9 mouse cellular contexts compared by ENCODE assay signal in the genomic region with DNA sequence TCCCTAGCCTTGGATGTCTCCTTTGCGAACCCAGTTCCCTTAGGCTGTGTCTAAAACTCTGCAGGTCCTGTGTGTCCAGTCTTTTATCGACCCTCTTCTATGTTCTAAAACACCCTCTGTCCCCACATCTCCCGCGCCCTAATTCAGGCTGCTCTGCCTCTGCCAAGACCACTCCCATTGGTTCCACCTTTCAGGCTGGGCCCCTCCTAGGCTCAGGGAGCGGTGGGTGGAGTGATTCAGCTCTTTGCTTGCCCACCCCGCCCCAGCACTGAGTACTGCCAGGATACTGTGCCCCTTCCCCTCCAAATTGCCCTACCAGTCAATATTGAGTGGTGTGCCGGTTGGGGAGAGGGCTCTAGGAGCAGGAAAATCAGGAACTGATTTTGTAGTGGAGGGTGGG. TPM values are rescaled to one million over a fixed set of nuclear protein-coding genes. Genes with fewer than 3 reads are reported as not detected.
A peak's percentile ranks its signal among the peaks of the same experiment; 100 is the strongest.
DNase-seq lines count a peak whose midpoint lies in the region; ATAC-seq and TF ChIP-seq lines count a peak whose summit lies in the region.
"Had no signal": no experiment of that assay in that cellular context is flagged by ENCODE, and none has a peak within 500 bp of the region (broad histone marks: within the 10 kb centered on the region; RNA-seq: fewer than 3 reads in every experiment).

No protein-coding gene starts in this region.

- peaks cover 81% of the 10 kb centered on the region for H3K27me3 ChIP-seq in forebrain, embryonic 13.5 days
- peaks cover 30% of the 10 kb centered on the region for H3K27me3 ChIP-seq in forebrain, embryonic 16.5 days (replicated peaks; ENCODE audit: control insufficient read depth, insufficient read depth, low read length)
- H3K27me3 ChIP-seq in lung, embryonic 14.5 days (ENCODE audit: insufficient read depth, low read length), result peaks cover 65% of the 10 kb centered on the region
- peaks cover 60% of the 10 kb centered on the region for H3K27me3 ChIP-seq in limb, embryonic 14.5 days (ENCODE audit: control insufficient read depth, insufficient read depth, low read length)
- peaks cover 69% of the 10 kb centered on the region for H3K27me3 ChIP-seq in stomach, embryonic 15.5 days (replicated peaks)

- no peaks in the 10 kb centered on the region for H3K9me3 ChIP-seq in forebrain, embryonic 13.5 days (replicated peaks)
- H3K9me3 ChIP-seq in forebrain, embryonic 16.5 days (ENCODE audit: control insufficient read depth, low read length), result no peaks in the 10 kb centered on the region
- no peaks in the 10 kb centered on the region for H3K9me3 ChIP-seq in lung, embryonic 14.5 days (ENCODE audit: low read depth, low read length)
- no peaks in the 10 kb centered on the region for H3K9me3 ChIP-seq in limb, embryonic 14.5 days (ENCODE audit: control insufficient read depth, low read length)
- no peaks in the 10 kb centered on the region for H3K9me3 ChIP-seq in stomach, embryonic 15.5 days

- H3K36me3 ChIP-seq in forebrain, embryonic 13.5 days (ENCODE audit: poor library complexity, severe bottlenecking), result no peaks in the 10 kb centered on the region
- no peaks in the 10 kb centered on the region for H3K36me3 ChIP-seq in forebrain, embryonic 16.5 days (ENCODE audit: control insufficient read depth, insufficient read depth)
- H3K36me3 ChIP-seq in lung, embryonic 14.5 days (ENCODE audit: insufficient read depth), result no peaks in the 10 kb centered on the region
- H3K36me3 ChIP-seq in limb, embryonic 14.5 days (ENCODE audit: control insufficient read depth, insufficient read depth, low read length), result no peaks in the 10 kb centered on the region
- H3K36me3 ChIP-seq in stomach, embryonic 15.5 days, result no peaks in the 10 kb centered on the region

- H3K27ac ChIP-seq in forebrain, embryonic 13.5 days, result no peak overlapping the region
- no peak overlapping the region for H3K27ac ChIP-seq in forebrain, embryonic 16.5 days (ENCODE audit: low read length)
- no peak overlapping the region for H3K27ac ChIP-seq in lung, embryonic 14.5 days (ENCODE audit: low read depth)
- no peak overlapping the region for H3K27ac ChIP-seq in limb, embryonic 14.5 days (replicated peaks; ENCODE audit: low read depth, low read length)
- no peak overlapping the region for H3K27ac ChIP-seq in stomach, embryonic 15.5 days

- H3K4me3 ChIP-seq in forebrain, embryonic 13.5 days, result peak overlapping the region; percentile 50; the same call in 1 of the 2 replicates
- H3K4me3 ChIP-seq in forebrain, embryonic 16.5 days (replicated peaks; ENCODE audit: low read length), result no peak overlapping the region
- no peak overlapping the region; the same call in 1 of the 2 replicates for H3K4me3 ChIP-seq in lung, embryonic 14.5 days (ENCODE audit: low read depth, low read length)
- peak overlapping the region; percentile 52; the same call in 1 of the 2 replicates for H3K4me3 ChIP-seq in limb, embryonic 14.5 days (replicated peaks; ENCODE audit: low read length)
- peak overlapping the region; percentile 51; the same call in 1 of the 2 replicates for H3K4me3 ChIP-seq in stomach, embryonic 15.5 days (replicated peaks)

- 3% methylated on average over 7 of the region's 7 CpGs for WGBS in forebrain, embryonic 13.5 days
- WGBS in forebrain, embryonic 16.5 days, result 2% methylated on average over 7 of the region's 7 CpGs
- 6% methylated on average over 7 of the region's 7 CpGs for WGBS in lung, embryonic 14.5 days
- WGBS in limb, embryonic 14.5 days, result 5% methylated on average over 7 of the region's 7 CpGs
- 4% methylated on average over 7 of the region's 7 CpGs for whole genome bisulfite sequencing in stomach, embryonic 15.5 days

- ATAC-seq in forebrain, embryonic 13.5 days, result no peak
- ATAC-seq in forebrain, embryonic 16.5 days, result no peak
- no peak for ATAC-seq in lung, embryonic 14.5 days (ENCODE audit: insufficient read depth)
- ATAC-seq in limb, embryonic 14.5 days (ENCODE audit: low FRiP score, low read depth), result no peak
- no peak for ATAC-seq in stomach, embryonic 15.5 days (ENCODE audit: insufficient read depth, low FRiP score, low read depth)
- ATAC-seq: Patski had no signal

- TF ChIP-seq POLR2A in limb, embryonic 14.5 days (IDR thresholded peaks at IDR 0.05; ENCODE audit: borderline replicate concordance, extremely low read depth, insufficient read depth, insufficient read length), result no peak

- TF ChIP-seq CTCF in lung, embryonic 14.5 days (IDR thresholded peaks at IDR 0.05; ENCODE audit: low read depth), result no peak

- peaks cover 22% of the 10 kb centered on the region for H3K4me1 ChIP-seq in forebrain, embryonic 13.5 days
- H3K4me1 ChIP-seq in forebrain, embryonic 16.5 days (replicated peaks; ENCODE audit: control insufficient read depth, insufficient read depth, low read length), result peaks cover 13% of the 10 kb centered on the region
- H3K4me1 ChIP-seq in lung, embryonic 14.5 days (ENCODE audit: insufficient read depth), result 0 out of 2 replicates have a peak, but pooled peaks cover 7% of the 10 kb centered on the region
- H3K4me1 ChIP-seq in limb, embryonic 14.5 days (ENCODE audit: control insufficient read depth, insufficient read depth, low read length), result peaks cover 7% of the 10 kb centered on the region
- peaks cover 20% of the 10 kb centered on the region for H3K4me1 ChIP-seq in stomach, embryonic 15.5 days

- peak overlapping the region; percentile 89 for H3K4me2 ChIP-seq in forebrain, embryonic 13.5 days
- H3K4me2 ChIP-seq in forebrain, embryonic 16.5 days (ENCODE audit: low read length), result no peak overlapping the region
- H3K4me2 ChIP-seq in lung, embryonic 14.5 days, result peak overlapping the region; percentile 96
- H3K4me2 ChIP-seq in limb, embryonic 14.5 days (replicated peaks; ENCODE audit: low read depth, low read length, severe bottlenecking), result peak overlapping the region; percentile 97; the same call in 1 of the 2 replicates
- H3K4me2 ChIP-seq in stomach, embryonic 15.5 days, result peak overlapping the region; percentile 99

- H3K9ac ChIP-seq in forebrain, embryonic 13.5 days, result no peak overlapping the region
- H3K9ac ChIP-seq in forebrain, embryonic 16.5 days (replicated peaks; ENCODE audit: low read depth, low read length), result no peak overlapping the region
- no peak overlapping the region for H3K9ac ChIP-seq in lung, embryonic 14.5 days
- no peak overlapping the region for H3K9ac ChIP-seq in limb, embryonic 14.5 days (ENCODE audit: low read depth, low read length, severe bottlenecking)
- H3K9ac ChIP-seq in stomach, embryonic 15.5 days, result no peak overlapping the region

- no peak for DNase-seq in lung, embryonic 14.5 days
- DNase-seq in lung, postnatal 36 days, result no peak
- no peak for DNase-seq in limb, embryonic 14.5 days (ENCODE audit: low spot score)
- no peak for DNase-seq in right cerebral cortex, adult 2 months (ENCODE audit: low spot score in 2 of 2)
- DNase-seq in cerebellum, postnatal 36 days, result no peak

RNA-seq across cellular contexts. Expression of a gene that starts 0.5 kb away (rescaled TPM):
- polyA plus RNA-seq in forebrain, embryonic 13.5 days (2015; fragmentation: Nextera tagmentation; extraction: Ambion mirVana), result 0.22 and 0.29 TPM in 2 replicates
- polyA plus RNA-seq in forebrain, embryonic 16.5 days (2015; fragmentation: Nextera tagmentation; extraction: Ambion mirVana), result 0.67 and 0.76 TPM in 2 replicates
- polyA plus RNA-seq in lung, embryonic 14.5 days (2014; fragmentation: Nextera tagmentation; extraction: Ambion mirVana), result 1.2 TPM in 2 replicates
- polyA plus RNA-seq in limb, embryonic 14.5 days (2012; rRNA removed), result 0.73 and 0.86 TPM in 2 replicates
- 0.45 and 0.48 TPM in 2 replicates for polyA plus RNA-seq in limb, embryonic 14.5 days (2014; fragmentation: Nextera tagmentation; extraction: Ambion mirVana)
- polyA plus RNA-seq in stomach, embryonic 15.5 days (2015; fragmentation: Nextera tagmentation; extraction: Ambion mirVana), result 1.9 and 2.0 TPM in 2 replicates

Comparison
In these comparisons a context has a peak if more than half of its experiments do, and no peak if none do; other contexts are left out.
1. H3K4me3 ChIP-seq: peak in forebrain, embryonic 13.5 days (single experiment), limb, embryonic 14.5 days (single experiment) and stomach, embryonic 15.5 days (single experiment); none in forebrain, embryonic 16.5 days (single experiment) and lung, embryonic 14.5 days (single experiment).